Mouse (Mus musculus): ENCODE measurements around the gene Gm17949.

DNA sequence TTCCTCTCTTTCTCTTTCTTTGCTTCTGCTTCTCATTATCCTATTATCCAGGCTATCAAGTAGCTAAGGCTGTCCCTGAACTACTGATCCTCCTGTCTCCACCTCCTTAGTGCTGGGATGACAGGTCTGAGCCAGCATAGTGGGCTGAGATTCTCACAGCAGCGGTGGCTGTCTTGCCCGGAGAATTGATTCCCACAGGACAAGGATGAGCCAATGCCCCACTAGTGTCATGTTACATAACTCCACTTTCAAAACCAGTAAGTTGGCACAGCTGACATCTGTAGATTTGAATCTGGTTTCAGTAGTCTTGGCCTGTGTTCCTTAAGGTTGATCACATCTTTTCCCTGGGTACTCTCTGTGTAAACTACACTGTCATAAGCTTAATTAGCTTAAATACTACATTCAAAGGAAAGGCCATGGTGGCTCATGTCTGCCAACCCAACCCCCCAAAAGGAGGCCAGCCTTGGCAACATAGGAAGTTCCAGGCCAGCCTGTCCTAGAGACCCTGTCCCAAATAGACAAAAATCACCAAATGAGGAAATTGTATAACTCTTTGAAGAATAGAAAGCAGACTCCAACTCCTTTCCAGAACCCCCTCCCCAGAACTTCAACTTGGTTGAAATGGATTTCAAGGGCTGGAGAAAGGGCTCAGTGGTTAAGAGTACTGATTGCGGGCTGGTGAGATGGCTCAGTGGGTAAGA is 25.0 kb upstream of the Gm17949 start:
- TF ChIP-seq CTCF (IDR thresholded peaks at IDR 0.05; ENCODE audit: low read depth, low read length) (no peak), GATA1 (IDR thresholded peaks at IDR 0.05; ENCODE audit: borderline replicate concordance, low read length) (no peak), TAL1 (conservative IDR thresholded peaks at IDR 0.05; ENCODE audit: low read depth, low read length) (no peak), POLR2AphosphoS5 (IDR thresholded peaks at IDR 0.05; ENCODE audit: insufficient replicate concordance, low read depth, low read length) (no peak), GATA2 (IDR thresholded peaks at IDR 0.05; ENCODE audit: borderline replicate concordance, low read depth, low read length) (no peak)
